Mouse (Mus musculus): ENCODE measurements around the gene Ugt1a5. TPM values are rescaled to one million over a fixed set of nuclear protein-coding genes. Genes with fewer than 3 reads are reported as not detected.

Gene Ugt1a5
- polyA plus RNA-seq, 1 experiment from 2014 or later = not detected

DNA sequence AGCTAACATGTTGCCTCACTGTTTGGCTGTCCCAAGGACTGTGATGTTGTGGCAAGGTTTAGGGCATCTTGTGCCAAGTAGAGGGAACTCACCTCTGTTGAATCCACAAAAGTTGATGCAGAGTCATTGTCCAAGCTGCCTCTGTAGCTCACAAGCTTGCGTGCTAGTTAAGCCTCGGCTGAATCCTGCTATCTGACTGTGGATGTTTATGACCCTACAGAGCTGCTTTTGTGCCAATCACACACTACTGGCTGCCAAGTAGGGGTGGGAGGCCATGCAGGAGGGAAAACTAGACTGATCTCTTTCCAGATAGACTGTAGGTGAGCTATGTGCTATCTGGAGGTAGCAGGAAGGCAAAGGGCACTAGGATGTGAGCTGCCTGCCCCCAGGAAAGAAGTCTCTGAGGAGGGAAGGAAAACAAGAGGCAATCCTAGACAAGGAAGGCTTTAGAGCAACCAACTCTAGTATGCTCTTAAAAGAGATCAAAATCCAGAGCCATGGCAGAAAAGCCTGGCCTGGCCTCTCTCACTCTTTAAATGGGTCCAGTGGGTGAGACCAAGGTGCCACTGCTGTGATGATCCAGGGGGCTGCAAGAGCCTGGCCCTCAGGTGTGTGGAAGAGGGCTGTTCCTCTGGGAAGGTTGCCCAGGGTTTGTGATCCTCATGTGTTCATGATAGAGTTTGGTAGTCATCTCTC, 48.1 kb downstream of the Ugt1a5 start:
- no peaks in the 10 kb centered on the region for H3K36me3 ChIP-seq (ENCODE audit: control insufficient read depth, insufficient read depth, low read length)
- 67% methylated on average over 2 of the region's 2 CpGs for WGBS

DNA sequence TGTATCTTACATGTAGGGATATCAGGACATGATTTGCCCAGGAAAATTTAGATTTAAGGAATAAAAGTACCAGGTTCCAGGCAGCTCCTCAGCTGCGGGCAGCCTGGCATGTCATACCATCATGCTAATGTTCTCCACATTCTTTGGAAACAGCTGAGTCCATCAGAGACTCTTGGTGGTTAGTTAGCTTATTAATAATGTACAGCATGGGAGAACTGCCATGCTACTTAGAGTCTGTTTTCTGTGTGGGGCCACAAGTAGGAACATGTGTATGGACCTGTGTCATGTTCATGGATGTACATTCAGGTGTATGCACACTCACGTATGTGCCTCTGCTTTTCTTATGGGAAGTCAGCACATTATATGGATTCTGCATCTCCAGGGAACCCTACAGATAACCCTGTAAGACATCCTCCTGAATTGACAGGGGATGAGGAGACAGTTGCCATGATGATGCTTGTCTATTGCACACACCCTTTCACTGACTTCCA, 48.7 kb downstream of the Ugt1a5 start:
- Histone ChIP-seq H3K9ac (ENCODE audit: low read length) (no peak overlapping the region), H3K9me3 (ENCODE audit: control insufficient read depth, low read length) (peaks cover 47% of the 10 kb centered on the region), H3K4me3 (ENCODE audit: control insufficient read depth in 1 of 2, insufficient read depth in 1 of 2, low read depth in 1 of 2, low read length in 2 of 2) (no peak overlapping the region), H3K27me3 (ENCODE audit: control insufficient read depth, insufficient read depth, low read length) (no peaks in the 10 kb centered on the region), H3K4me1 (ENCODE audit: control insufficient read depth in 2 of 2, insufficient read depth in 2 of 2, low read length in 2 of 2) (no peaks in the 10 kb centered on the region), H3K4me2 (ENCODE audit: low read length) (no peak overlapping the region), H3K36me3 (ENCODE audit: control insufficient read depth, insufficient read depth, low read length) (no peaks in the 10 kb centered on the region), H3K27ac (replicated peaks in 1 of 2; ENCODE audit: control insufficient read depth in 1 of 2, insufficient read depth in 1 of 2, low read depth in 2 of 2, low read length in 2 of 2) (no peak overlapping the region)
- ATAC-seq (ENCODE audit: insufficient number of reproducible peaks, insufficient read depth, low FRiP score, low read depth) = no peak
- WGBS = 70% methylated on average over 2 of the region's 2 CpGs

More for the DNA sequence above, 48.1 kb downstream of the Ugt1a5 start:
- no peak overlapping the region for H3K9ac ChIP-seq (ENCODE audit: low read length)
- no peaks in the 10 kb centered on the region for H3K4me1 ChIP-seq (ENCODE audit: control insufficient read depth in 2 of 2, insufficient read depth in 2 of 2, low read length in 2 of 2)
- no peak overlapping the region for H3K27ac ChIP-seq (replicated peaks in 1 of 2; ENCODE audit: control insufficient read depth in 1 of 2, insufficient read depth in 1 of 2, low read depth in 2 of 2, low read length in 2 of 2)
- no peak overlapping the region for H3K4me3 ChIP-seq (ENCODE audit: control insufficient read depth in 1 of 2, insufficient read depth in 1 of 2, low read depth in 1 of 2, low read length in 2 of 2)
- H3K9me3 ChIP-seq (ENCODE audit: control insufficient read depth, low read length) = peaks cover 47% of the 10 kb centered on the region
- no peaks in the 10 kb centered on the region for H3K27me3 ChIP-seq (ENCODE audit: control insufficient read depth, insufficient read depth, low read length)
- H3K4me2 ChIP-seq (ENCODE audit: low read length) = no peak overlapping the region
- 0 out of 2 replicates have a peak, but pooled peaks have one; percentile 5 for ATAC-seq (ENCODE audit: insufficient number of reproducible peaks, insufficient read depth, low FRiP score, low read depth)

DNA sequence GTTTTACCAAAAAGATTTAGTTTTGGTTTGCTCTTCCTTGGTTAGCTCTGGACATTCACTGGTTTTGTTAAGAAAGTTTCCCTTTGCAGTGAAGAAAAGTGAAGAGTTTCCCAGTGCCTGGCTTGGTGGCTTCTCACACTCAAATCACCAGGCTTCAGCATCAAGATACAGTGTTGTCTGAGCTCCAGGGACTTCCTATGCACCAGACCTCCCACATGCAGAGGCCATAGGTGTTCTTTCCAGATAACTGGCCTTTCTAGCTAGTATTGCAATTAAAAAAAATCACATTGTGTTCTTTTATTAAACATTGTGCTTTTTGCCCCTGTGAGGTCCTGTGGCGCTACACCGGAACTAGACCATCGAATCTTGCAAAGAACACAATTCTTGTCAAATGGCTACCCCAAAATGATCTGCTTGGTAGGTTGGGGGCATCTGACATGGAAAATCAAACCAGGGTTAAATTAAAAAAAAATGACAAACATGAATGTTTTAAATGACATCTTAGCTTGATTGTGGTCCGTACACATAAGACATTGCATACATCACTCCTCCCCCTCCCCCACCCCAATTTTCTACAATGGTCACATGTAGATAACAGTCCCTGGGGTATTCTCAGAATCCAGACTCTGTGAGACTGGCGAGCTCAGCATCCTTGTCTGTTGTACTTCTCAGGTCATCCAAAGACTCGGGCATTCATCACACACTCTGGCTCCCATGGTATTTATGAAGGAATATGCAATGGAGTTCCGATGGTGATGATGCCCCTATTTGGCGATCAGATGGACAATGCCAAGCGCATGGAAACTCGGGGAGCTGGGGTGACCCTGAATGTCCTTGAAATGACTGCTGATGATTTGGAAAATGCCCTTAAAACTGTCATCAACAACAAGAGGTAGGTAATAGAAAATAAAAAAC, 49.9 kb downstream of the Ugt1a5 start:
- no peak overlapping the region for H3K4me2 ChIP-seq (ENCODE audit: low read length)
- no peak for ATAC-seq (ENCODE audit: insufficient number of reproducible peaks, insufficient read depth, low FRiP score, low read depth)
- H3K4me1 ChIP-seq (ENCODE audit: control insufficient read depth in 2 of 2, insufficient read depth in 2 of 2, low read length in 2 of 2) = no peaks in the 10 kb centered on the region
- no peak overlapping the region for H3K9ac ChIP-seq (ENCODE audit: low read length)
- no peak overlapping the region for H3K4me3 ChIP-seq (ENCODE audit: control insufficient read depth in 1 of 2, insufficient read depth in 1 of 2, low read depth in 1 of 2, low read length in 2 of 2)
- H3K27ac ChIP-seq (replicated peaks in 1 of 2; ENCODE audit: control insufficient read depth in 1 of 2, insufficient read depth in 1 of 2, low read depth in 2 of 2, low read length in 2 of 2) = no peak overlapping the region
- H3K27me3 ChIP-seq (ENCODE audit: control insufficient read depth, insufficient read depth, low read length) = no peaks in the 10 kb centered on the region
- H3K9me3 ChIP-seq (ENCODE audit: control insufficient read depth, low read length) = peaks cover 47% of the 10 kb centered on the region
- H3K36me3 ChIP-seq (ENCODE audit: control insufficient read depth, insufficient read depth, low read length) = no peaks in the 10 kb centered on the region
- 62% methylated on average over 10 of the region's 10 CpGs for WGBS

DNA sequence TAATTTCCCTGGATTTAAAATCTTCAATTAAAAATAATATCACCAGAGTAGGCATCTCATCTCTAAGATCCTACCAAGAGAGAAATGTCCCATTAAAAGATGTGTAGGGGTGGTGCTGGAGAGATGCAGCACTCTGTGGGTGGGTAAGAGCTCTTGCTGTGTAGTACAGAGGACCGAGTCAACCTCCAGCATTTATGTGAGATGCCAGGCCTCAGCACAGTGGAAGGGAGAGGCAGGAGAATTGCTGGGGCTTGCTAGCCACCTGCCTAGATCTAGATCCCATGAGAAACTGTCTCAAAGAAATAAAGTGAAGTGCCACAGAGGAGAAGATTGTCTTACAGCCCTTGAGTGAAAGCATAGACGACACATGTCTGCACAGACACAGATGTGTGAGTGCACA, 50.7 kb downstream of the Ugt1a5 start:
- no peaks in the 10 kb centered on the region for H3K27me3 ChIP-seq (ENCODE audit: control insufficient read depth, insufficient read depth, low read length)
- no peak overlapping the region for H3K27ac ChIP-seq (replicated peaks in 1 of 2; ENCODE audit: control insufficient read depth in 1 of 2, insufficient read depth in 1 of 2, low read depth in 2 of 2, low read length in 2 of 2)
- H3K9ac ChIP-seq (ENCODE audit: low read length) = no peak overlapping the region
- peaks cover 44% of the 10 kb centered on the region for H3K9me3 ChIP-seq (ENCODE audit: control insufficient read depth, low read length)
- H3K4me3 ChIP-seq (ENCODE audit: control insufficient read depth in 1 of 2, insufficient read depth in 1 of 2, low read depth in 1 of 2, low read length in 2 of 2) = no peak overlapping the region
- H3K4me2 ChIP-seq (ENCODE audit: low read length) = no peak overlapping the region
- H3K4me1 ChIP-seq (ENCODE audit: control insufficient read depth in 2 of 2, insufficient read depth in 2 of 2, low read length in 2 of 2) = no peaks in the 10 kb centered on the region
- ATAC-seq (ENCODE audit: insufficient number of reproducible peaks, insufficient read depth, low FRiP score, low read depth) = no peak
- WGBS = 53% methylated on average over 2 of the region's 2 CpGs
- H3K36me3 ChIP-seq (ENCODE audit: control insufficient read depth, insufficient read depth, low read length) = no peaks in the 10 kb centered on the region

DNA sequence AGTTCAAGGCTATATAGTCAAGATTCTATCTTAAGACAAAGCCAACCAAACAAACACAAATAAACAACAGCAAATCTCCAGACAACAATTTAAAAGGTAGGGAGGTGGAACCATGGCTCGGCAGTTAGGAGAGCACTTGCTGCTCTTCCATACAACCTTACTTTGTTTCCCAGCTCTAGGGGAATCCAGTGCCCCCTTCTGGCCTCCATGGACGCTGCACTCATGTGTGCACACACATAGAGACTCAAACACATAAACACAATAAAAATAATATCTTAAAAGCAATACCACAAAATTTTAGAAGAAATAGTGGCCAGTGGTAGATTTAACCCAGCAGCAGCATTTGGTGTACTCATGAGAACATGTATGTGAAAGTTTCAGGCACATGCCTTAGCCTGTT, 51.3 kb downstream of the Ugt1a5 start:
- 52% methylated on average over 2 of the region's 2 CpGs for WGBS
- Histone ChIP-seq H3K9me3 (ENCODE audit: control insufficient read depth, low read length) (peaks cover 40% of the 10 kb centered on the region), H3K4me3 (ENCODE audit: control insufficient read depth in 1 of 2, insufficient read depth in 1 of 2, low read depth in 1 of 2, low read length in 2 of 2) (no peak overlapping the region), H3K4me2 (ENCODE audit: low read length) (no peak overlapping the region), H3K9ac (ENCODE audit: low read length) (no peak overlapping the region), H3K27me3 (ENCODE audit: control insufficient read depth, insufficient read depth, low read length) (no peaks in the 10 kb centered on the region), H3K27ac (replicated peaks in 1 of 2; ENCODE audit: control insufficient read depth in 1 of 2, insufficient read depth in 1 of 2, low read depth in 2 of 2, low read length in 2 of 2) (no peak overlapping the region), H3K4me1 (ENCODE audit: control insufficient read depth in 2 of 2, insufficient read depth in 2 of 2, low read length in 2 of 2) (no peaks in the 10 kb centered on the region), H3K36me3 (ENCODE audit: control insufficient read depth, insufficient read depth, low read length) (no peaks in the 10 kb centered on the region)
- ATAC-seq (ENCODE audit: insufficient number of reproducible peaks, insufficient read depth, low FRiP score, low read depth) = no peak

DNA sequence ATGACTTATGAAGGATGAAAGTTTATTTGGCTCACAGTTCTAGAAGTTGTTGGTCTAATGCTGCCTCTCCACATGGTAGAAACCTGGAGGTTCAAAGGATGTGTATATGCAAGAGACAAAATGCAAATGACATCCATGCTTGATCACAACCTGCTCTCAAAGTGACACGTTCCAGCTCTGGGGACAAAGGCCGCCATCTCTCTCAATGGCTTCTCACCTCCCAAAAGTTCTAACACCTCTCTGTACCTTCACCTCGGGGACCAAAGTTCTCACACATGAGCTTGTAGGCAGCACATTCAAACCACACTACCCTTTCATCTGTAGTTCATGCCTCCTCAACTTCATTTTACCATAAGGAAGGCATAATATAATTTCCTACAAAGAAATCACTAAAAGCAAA, 51.8 kb downstream of the Ugt1a5 start:
- no peak overlapping the region for H3K4me3 ChIP-seq (ENCODE audit: control insufficient read depth in 1 of 2, insufficient read depth in 1 of 2, low read depth in 1 of 2, low read length in 2 of 2)
- no peaks in the 10 kb centered on the region for H3K36me3 ChIP-seq (ENCODE audit: control insufficient read depth, insufficient read depth, low read length)
- H3K27ac ChIP-seq (replicated peaks in 1 of 2; ENCODE audit: control insufficient read depth in 1 of 2, insufficient read depth in 1 of 2, low read depth in 2 of 2, low read length in 2 of 2) = no peak overlapping the region
- H3K27me3 ChIP-seq (ENCODE audit: control insufficient read depth, insufficient read depth, low read length) = no peaks in the 10 kb centered on the region
- H3K4me1 ChIP-seq (ENCODE audit: control insufficient read depth in 2 of 2, insufficient read depth in 2 of 2, low read length in 2 of 2) = no peaks in the 10 kb centered on the region
- H3K9ac ChIP-seq (ENCODE audit: low read length) = no peak overlapping the region
- no peak for ATAC-seq (ENCODE audit: insufficient number of reproducible peaks, insufficient read depth, low FRiP score, low read depth)
- H3K9me3 ChIP-seq (ENCODE audit: control insufficient read depth, low read length) = peaks cover 37% of the 10 kb centered on the region
- H3K4me2 ChIP-seq (ENCODE audit: low read length) = no peak overlapping the region
- WGBS = 34% methylated on average over 3 of the region's 3 CpGs

DNA sequence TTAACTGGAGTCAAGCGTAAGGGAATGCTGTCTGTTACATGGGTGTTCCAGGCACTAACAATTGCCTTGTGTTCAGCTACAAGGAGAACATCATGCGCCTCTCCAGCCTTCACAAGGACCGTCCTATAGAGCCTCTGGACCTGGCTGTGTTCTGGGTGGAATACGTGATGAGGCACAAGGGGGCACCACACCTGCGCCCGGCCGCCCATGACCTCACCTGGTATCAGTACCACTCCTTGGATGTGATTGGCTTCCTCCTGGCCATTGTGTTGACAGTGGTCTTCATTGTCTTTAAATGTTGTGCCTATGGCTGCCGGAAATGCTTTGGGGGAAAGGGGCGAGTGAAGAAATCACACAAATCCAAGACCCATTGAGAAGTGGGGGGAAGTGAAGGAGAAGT, 52.2 kb downstream of the Ugt1a5 start:
- Histone ChIP-seq H3K9me3 (ENCODE audit: control insufficient read depth, low read length) (peaks cover 33% of the 10 kb centered on the region), H3K36me3 (ENCODE audit: control insufficient read depth, insufficient read depth, low read length) (no peaks in the 10 kb centered on the region), H3K27me3 (ENCODE audit: control insufficient read depth, insufficient read depth, low read length) (no peaks in the 10 kb centered on the region), H3K4me3 (ENCODE audit: control insufficient read depth in 1 of 2, insufficient read depth in 1 of 2, low read depth in 1 of 2, low read length in 2 of 2) (no peak overlapping the region), H3K4me2 (ENCODE audit: low read length) (no peak overlapping the region), H3K9ac (ENCODE audit: low read length) (no peak overlapping the region), H3K4me1 (ENCODE audit: control insufficient read depth in 2 of 2, insufficient read depth in 2 of 2, low read length in 2 of 2) (no peaks in the 10 kb centered on the region), H3K27ac (replicated peaks in 1 of 2; ENCODE audit: control insufficient read depth in 1 of 2, insufficient read depth in 1 of 2, low read depth in 2 of 2, low read length in 2 of 2) (no peak overlapping the region)
- no peak for ATAC-seq (ENCODE audit: insufficient number of reproducible peaks, insufficient read depth, low FRiP score, low read depth)
- 67% methylated on average over 9 of the region's 9 CpGs for WGBS

Data from heart, embryonic 14.5 days (tissue).